Mouse (Mus musculus): Measurements from ENCODE around the gene Ncs1.

Ncs1 gene

GRCm38 (mm10) chr2:31341726-31342535 lies 96.3 kb downstream of the Ncs1 start:
- DNase-seq (ENCODE audit: low spot score): no peak

Data from testis, postnatal 14 days (tissue).